Mouse (Mus musculus): ENCODE measurements around the gene Mtmr3. TPM values are rescaled to one million over a fixed set of nuclear protein-coding genes. Genes with fewer than 3 reads are reported as not detected.

Gene Mtmr3
- total RNA-seq (2023; ENCODE audit: inconsistent age): 110 to 111 TPM (median 110 TPM) in 4 replicates

DNA sequence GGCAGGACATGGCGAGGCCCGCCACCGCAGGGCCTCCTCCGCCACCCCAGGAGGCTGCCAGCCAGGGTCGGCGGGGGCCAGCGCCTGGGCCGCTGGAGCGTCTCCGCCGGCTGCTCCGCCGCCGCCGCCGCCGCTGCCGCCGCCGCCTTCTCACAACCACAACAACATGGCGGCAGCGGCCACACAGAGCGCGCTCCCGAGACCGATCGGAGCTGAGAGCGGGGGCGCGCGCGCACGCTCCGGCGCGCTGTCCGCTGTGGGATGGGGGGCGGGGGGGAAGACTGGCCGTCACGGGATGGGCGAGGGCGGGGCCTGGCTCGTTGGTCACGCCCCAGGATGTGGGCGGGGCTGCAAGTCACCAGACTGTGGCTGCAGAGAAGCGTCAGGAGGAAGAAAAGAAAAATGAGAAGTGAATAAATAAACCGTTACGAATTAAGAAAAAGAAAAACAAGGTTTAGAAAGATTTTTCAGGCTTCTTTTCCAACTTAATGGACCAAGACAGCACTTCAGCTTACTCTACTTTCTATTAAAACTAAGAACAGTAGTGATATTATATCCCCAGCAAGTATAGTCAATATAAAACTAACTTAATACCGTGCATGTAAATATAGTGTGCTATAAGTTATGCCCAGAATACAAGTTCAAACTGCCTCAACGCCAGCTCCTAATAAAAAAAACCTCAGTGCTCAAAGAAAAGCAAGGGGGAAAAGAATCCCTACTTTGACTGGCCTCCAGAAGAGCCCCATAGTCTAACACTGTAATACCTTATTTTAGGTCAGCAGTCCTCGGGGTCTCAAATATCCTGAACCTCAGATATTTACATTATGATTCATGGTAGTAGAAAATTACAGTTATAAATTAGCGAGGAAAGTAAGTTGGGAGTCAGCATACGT is at the start of gene Mtmr3:
Mtmr3 (minus strand) TSS at position 256 of the 893 bp plus-strand sequence.

DNA sequence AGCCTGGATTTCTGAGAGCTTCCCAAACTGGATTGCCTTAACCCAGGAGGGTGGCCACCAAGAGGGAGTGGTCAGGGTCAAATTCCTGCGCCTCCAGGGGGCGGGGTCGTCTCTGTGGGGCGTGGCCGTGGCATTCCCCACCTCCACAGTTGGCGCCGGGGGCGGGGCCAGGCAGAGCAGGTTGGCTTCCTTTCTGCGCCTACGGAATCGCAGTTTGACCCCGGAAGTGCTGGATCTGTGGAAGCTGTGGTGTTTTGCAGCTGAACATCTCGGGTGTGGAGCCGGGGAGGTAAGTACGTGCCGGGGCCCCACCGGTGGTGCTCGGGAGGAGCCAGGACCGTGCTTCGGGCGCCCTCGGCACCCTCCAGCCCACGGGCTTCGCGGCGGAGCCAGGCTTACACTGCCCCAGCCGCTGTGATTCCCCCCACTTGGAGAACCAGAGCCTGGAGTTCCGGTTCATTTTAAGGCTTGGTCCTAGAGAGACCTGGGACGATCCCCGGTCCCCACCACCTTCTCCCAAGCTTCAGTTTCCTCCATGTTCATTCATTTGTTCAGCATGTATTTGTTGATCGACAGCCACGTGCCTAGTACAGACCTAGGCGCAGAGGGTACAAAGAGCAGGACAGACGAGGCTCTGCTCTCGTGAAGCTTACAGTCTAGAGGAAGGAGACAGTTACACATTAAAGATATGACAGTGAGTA is 43.0 kb upstream of the Mtmr3 start, which contains the start of gene Ascc2:
Ascc2 (plus strand) TSS at position 214 of the 701 bp plus-strand sequence.

DNA sequence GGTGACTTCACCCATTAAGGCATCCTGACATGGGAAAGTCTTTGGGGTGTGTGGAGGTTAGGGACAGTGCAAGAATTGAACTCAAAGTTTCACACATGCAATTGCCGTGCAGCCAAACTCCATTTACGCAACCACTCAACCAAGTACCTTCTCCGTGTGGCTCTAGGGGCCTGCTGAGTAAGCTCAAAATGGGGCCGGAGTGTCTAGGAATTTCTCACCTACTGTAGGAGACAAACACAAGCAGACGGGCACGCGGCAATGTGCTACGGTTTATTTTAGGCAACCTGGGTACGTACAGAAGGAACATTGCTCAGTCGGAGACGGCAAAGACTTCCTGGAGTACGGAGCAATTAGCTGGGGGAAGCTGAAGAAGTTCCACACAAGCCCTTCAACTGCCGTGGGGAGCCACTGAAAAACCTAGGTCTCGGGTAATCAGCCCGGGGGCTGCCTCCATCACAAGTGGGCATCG is 25.4 kb upstream of the Mtmr3 start, which contains the start of gene Gm11032:
Gm11032 (plus strand) TSS at position 51 of the 469 bp plus-strand sequence.

DNA sequence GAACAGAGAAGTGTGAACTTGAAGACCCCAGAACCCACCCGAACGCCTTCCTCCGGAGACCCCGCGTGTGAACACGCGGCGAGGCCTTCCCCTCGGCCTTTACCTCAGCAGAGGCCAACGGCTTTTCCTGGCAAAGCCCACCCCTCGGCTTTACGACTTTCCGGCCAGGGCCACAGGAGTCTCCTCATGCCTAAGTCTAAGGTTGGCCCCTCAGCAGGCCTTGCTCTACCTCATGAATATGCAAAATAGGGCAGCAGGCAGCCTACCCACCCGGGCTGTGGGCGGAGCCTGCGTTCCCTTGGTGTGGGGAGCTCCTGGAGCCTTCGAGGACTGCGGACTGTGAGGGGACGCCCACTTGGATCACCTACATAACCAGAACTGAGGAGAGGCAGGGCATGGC is 153.7 kb downstream of the Mtmr3 start, which contains the start of gene Hormad2:
Hormad2 (minus strand) TSS at position 128 of the 400 bp plus-strand sequence.

Other genes with a start within 250 kb of the Mtmr3 start
- 0.72 to 4.1 TPM (median 1.2 TPM) in 4 replicates for gene Hormad2, start 153.8 kb downstream of the Mtmr3 start, total RNA-seq (2023; ENCODE audit: inconsistent age)
- gene Gm11032, start 25.2 kb upstream of the Mtmr3 start, total RNA-seq (2023; ENCODE audit: inconsistent age): not detected in 4 replicates
- 22.6 to 24.0 TPM (median 23.2 TPM) in 4 replicates for gene Ascc2, start 42.9 kb upstream of the Mtmr3 start, total RNA-seq (2023; ENCODE audit: inconsistent age)
- 96.5 to 136 TPM (median 121 TPM) in 4 replicates for gene Uqcr10, start 109.5 kb upstream of the Mtmr3 start, total RNA-seq (2023; ENCODE audit: inconsistent age)
- 22.9 to 30.8 TPM (median 29.3 TPM) in 4 replicates for gene Zmat5, start 109.8 kb upstream of the Mtmr3 start, total RNA-seq (2023; ENCODE audit: inconsistent age)
- 0.18 TPM in 1 of 4 replicates, not detected in the others for gene Cabp7, start 151.9 kb upstream of the Mtmr3 start, total RNA-seq (2023; ENCODE audit: inconsistent age)